Mouse (Mus musculus): ENCODE measurements around the gene Xpc.
A peak's percentile ranks its signal among the peaks of the same experiment; 100 is the strongest.

- TF ChIP-seq CTCF (IDR thresholded peaks at IDR 0.05; ENCODE audit: control insufficient read depth, insufficient read depth, low read length) (peak; percentile 97), POLR2A (IDR thresholded peaks at IDR 0.05; ENCODE audit: borderline replicate concordance, control insufficient read depth, low read depth, low read length) (no peak)
Measured at GRCm38 (mm10) chr6:91509326-91509725, 6.4 kb downstream of the Xpc start.

All from bone marrow, adult 2 months (tissue).